Mouse (Mus musculus) liver, embryonic 14.5 days (tissue): ENCODE data around the gene Bbip1. TPM values are rescaled to one million over a fixed set of nuclear protein-coding genes. Genes with fewer than 3 reads are reported as not detected.

Source experiments
- ATAC-seq: fragments of 200-750 bp; cut with Nextera tagmentation; 2 replicates; pipeline ENCODE4 v1.8.0; 2017; ENCODE audit warnings: moderate number of reproducible peaks, mild to moderate bottlenecking, moderate library complexity; ENCODE audit not compliant: insufficient read depth
- DNase-seq, 3 experiments: peaks; one replicate each; pipeline ENCODE4 v3.0.0-alpha.2; 2012 to 2013; ENCODE audit warnings: low read depth in 3 of 3, low spot score in 3 of 3
- H3K27ac ChIP-seq: fragments of 300-500 bp; sonication (generic); 2 replicates; pipeline ENCODE4 v1.5.1; 2014; ENCODE audit warnings: moderate library complexity, mild to moderate bottlenecking, control low read depth, inconsistent platforms
- H3K27me3 ChIP-seq: fragments of 300-500 bp; sonication (generic); 2 replicates; pipeline ENCODE4 v1.6.1; 2014; ENCODE audit warnings: mild to moderate bottlenecking, low read length, moderate library complexity; ENCODE audit not compliant: control insufficient read depth, insufficient read depth
- H3K36me3 ChIP-seq: fragments of 300-500 bp; sonication (generic); replicated peaks from 2 replicates; pipeline ENCODE4 v1.6.1; 2014; ENCODE audit warnings: low read depth; ENCODE audit not compliant: control insufficient read depth, insufficient read depth
- H3K4me1 ChIP-seq, 2 experiments: fragments of 200-500 bp in 1 of 2; fragments of 300-500 bp in 1 of 2; sonication (generic) in 1 of 2; replicated peaks; 2 replicates each; pipeline ENCODE4 v1.6.1; 2012 to 2014; ENCODE audit warnings: antibody characterized with exemption in 1 of 2, inconsistent platforms in 1 of 2, low read length in 1 of 2; ENCODE audit not compliant: control insufficient read depth in 2 of 2, insufficient read depth in 2 of 2
- H3K4me2 ChIP-seq: fragments of 300-500 bp; sonication (generic); 2 replicates; pipeline ENCODE4 v1.6.1; 2014; ENCODE audit warnings: low read depth, mild to moderate bottlenecking, control low read depth, moderate library complexity
- H3K4me3 ChIP-seq, 2 experiments: fragments of 200-500 bp in 1 of 2; fragments of 300-500 bp in 1 of 2; sonication (generic) in 1 of 2; 2 replicates each; pipeline ENCODE4 v1.5.1; 2012 to 2014; ENCODE audit warnings: low read depth in 2 of 2, low read length in 2 of 2, mild to moderate bottlenecking in 2 of 2, control low read depth in 1 of 2, inconsistent platforms in 1 of 2, moderate library complexity in 1 of 2; ENCODE audit not compliant: insufficient read depth in 1 of 2
- H3K9ac ChIP-seq: fragments of 300-500 bp; sonication (generic); replicated peaks from 2 replicates; pipeline ENCODE4 v1.6.1; 2014; ENCODE audit warnings: mild to moderate bottlenecking, control low read depth, moderate library complexity
- H3K9me3 ChIP-seq: fragments of 300-500 bp; sonication (generic); 2 replicates; pipeline ENCODE4 v1.6.1; 2016; ENCODE audit warnings: low read length, mixed read lengths; ENCODE audit not compliant: control insufficient read depth
- CTCF ChIP-seq: IDR thresholded peaks from 2 replicates; pipeline ENCODE4 v1.5.1; 2016; ENCODE audit warnings: antibody characterized with exemption, low read depth, control low read depth
- EP300 ChIP-seq: IDR thresholded peaks from 2 replicates; pipeline ENCODE4 v1.6.1; 2016; ENCODE audit warnings: antibody characterized with exemption, low read depth
- WGBS: fragments of 180-500 bp; shearing (Covaris S2); extraction: QIAGEN DNeasy Blood & Tissue Kit; methylation state at CpG from one replicate; pipeline ENCODE4 v1.1.7; 2014; ENCODE audit not compliant: insufficient replicate concordance; 5-methylcytosine and 5-hydroxymethylcytosine counted together
- polyA plus RNA-seq, 2 experiments: library from polyadenylated mRNA; depleted of rRNA in 1 of 2; stranded (reverse) in 1 of 2; unstranded in 1 of 2; fragments of >200 nt; fragmentation: Nextera tagmentation in 1 of 2; extraction: Ambion mirVana in 1 of 2; gene quantifications; 2 replicates each; pipeline versions ENCODE4 v1.2.1 to v1.2.3; 2012 to 2014

Gene Bbip1
- polyA plus RNA-seq, 2 experiments = 26.6 to 55.2 TPM

DNA sequence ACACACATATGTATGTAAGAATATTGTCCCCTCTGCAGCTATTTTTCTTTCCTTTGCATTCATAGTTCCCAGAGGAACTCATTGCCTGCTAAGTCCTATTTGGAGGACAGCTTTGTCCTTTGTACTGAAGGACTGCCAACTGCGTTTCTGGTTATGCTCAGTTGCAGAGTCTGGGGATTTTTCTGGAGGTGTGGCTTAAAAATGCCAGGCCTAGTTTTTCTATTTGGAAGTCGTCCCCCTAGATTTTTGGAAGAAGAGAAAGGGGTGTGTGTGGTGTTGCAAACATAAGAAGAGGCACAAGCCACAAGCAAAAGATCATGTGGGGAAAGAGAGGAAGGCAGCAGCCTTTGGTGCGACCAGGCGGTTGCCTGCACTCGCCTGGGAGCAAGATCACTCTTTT is 46.4 kb downstream of the Bbip1 start:
- no peak overlapping the region for H3K9ac ChIP-seq
- TF ChIP-seq EP300 (no peak), CTCF (no peak)
- H3K36me3 ChIP-seq = no peaks in the 10 kb centered on the region
- no peak for DNase-seq
- H3K4me2 ChIP-seq = no peak overlapping the region
- no peaks in the 10 kb centered on the region for H3K9me3 ChIP-seq
- H3K27ac ChIP-seq = no peak overlapping the region
- no peak for ATAC-seq
- H3K4me3 ChIP-seq = no peak overlapping the region
- H3K27me3 ChIP-seq = no peaks in the 10 kb centered on the region
- 73% methylated on average over 5 of the region's 5 CpGs for whole genome bisulfite sequencing
- peaks cover 35 to 37% of the 10 kb centered on the region in 2 experiments for H3K4me1 ChIP-seq

DNA sequence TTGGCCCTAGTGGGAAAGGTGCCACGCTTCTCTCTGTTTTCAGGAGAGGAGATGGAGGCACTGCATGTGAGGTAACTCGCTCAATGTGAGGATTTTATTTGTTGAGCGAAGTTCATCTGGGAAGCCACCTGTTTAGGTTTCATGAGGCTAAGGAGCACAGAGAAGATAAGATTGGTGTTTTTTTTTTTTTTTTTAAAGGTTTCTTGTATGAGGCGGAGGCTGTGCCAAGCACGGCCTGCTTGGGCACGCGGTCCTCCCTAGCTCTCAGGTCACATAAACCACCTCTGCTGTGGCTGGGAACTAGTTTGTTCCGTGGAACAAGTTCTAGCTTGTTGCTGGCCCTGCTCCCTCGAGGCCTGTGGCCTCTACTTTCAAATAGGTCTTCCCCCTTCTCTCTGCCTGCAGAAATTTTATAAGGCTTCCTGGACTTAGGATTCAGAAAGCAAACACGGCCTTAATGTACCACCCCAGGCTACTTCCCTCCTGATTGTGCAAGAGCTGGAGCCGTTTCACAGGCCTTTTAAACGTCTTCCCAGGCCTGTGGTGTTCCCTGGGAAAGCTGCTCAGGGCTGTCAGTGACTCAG is 49.8 kb downstream of the Bbip1 start:
- Histone ChIP-seq H3K4me1 (peaks cover 50 to 52% of the 10 kb centered on the region in 2 experiments), H3K36me3 (no peaks in the 10 kb centered on the region), H3K9me3 (no peaks in the 10 kb centered on the region), H3K27me3 (no peaks in the 10 kb centered on the region), H3K4me2 (peak overlapping the region; percentile 3), H3K9ac (peak overlapping the region; percentile 7; the same call in 1 of the 2 replicates), H3K27ac (peak overlapping the region; percentile 49), H3K4me3 (no peak overlapping the region)
- DNase-seq = no peak
- WGBS = 23% methylated on average over 12 of the region's 12 CpGs
- peak; percentile 61; the same call in 1 of the 2 replicates for TF ChIP-seq EP300
- no peak for TF ChIP-seq CTCF
- peak; percentile 38; the same call in 1 of the 2 replicates for ATAC-seq

- 23% methylated on average over 3 of the region's 3 CpGs for WGBS
- no peaks in the 10 kb centered on the region for H3K27me3 ChIP-seq
- TF ChIP-seq CTCF (no peak), EP300 (no peak)
- no peak overlapping the region for H3K9ac ChIP-seq
- H3K4me1 ChIP-seq = peaks cover 56 to 58% of the 10 kb centered on the region in 2 experiments
- ATAC-seq (no peak), DNase-seq (no peak)
- no peaks in the 10 kb centered on the region for H3K36me3 ChIP-seq
- peak overlapping the region; percentile 49 for H3K27ac ChIP-seq
- H3K9me3 ChIP-seq = no peaks in the 10 kb centered on the region
- H3K4me3 ChIP-seq = no peak overlapping the region
- H3K4me2 ChIP-seq = no peak overlapping the region; the same call in 1 of the 2 replicates
These were observed 50.7 kb downstream of the Bbip1 start for GRCm38 (mm10) chr19:53893711-53894171.

GRCm38 (mm10) chr19:53892838-53893359 is 51.5 kb downstream of the Bbip1 start:
- no peak for DNase-seq
- TF ChIP-seq EP300 (no peak), CTCF (no peak)
- Histone ChIP-seq H3K4me1 (peaks cover 65 to 67% of the 10 kb centered on the region in 2 experiments), H3K27me3 (no peaks in the 10 kb centered on the region), H3K9me3 (no peaks in the 10 kb centered on the region), H3K27ac (peak overlapping the region; percentile 50), H3K4me3 (no peak overlapping the region), H3K4me2 (0 out of 2 replicates have a peak overlapping the region, but pooled peaks have one; percentile 11), H3K36me3 (no peaks in the 10 kb centered on the region), H3K9ac (peak overlapping the region; percentile 13)
- WGBS = 21% methylated on average over 9 of the region's 9 CpGs
- no peak for ATAC-seq

GRCm38 (mm10) chr19:53892061-53892460 is 52.4 kb downstream of the Bbip1 start, which contains the start of gene Pdcd4:
Pdcd4 (plus strand) TSS chr19:53892231.
- Histone ChIP-seq H3K4me3 (no peak within 1 kb of the TSS), H3K36me3 (no peaks in the 10 kb centered on the region), H3K27me3 (no peaks in the 10 kb centered on the region), H3K4me1 (peaks cover 72 to 75% of the 10 kb centered on the region in 2 experiments), H3K4me2 (peak within 1 kb of the TSS; percentile 33), H3K9ac (peak within 1 kb of the TSS; percentile 32), H3K9me3 (no peaks in the 10 kb centered on the region), H3K27ac (peak within 1 kb of the TSS; percentile 76)
- WGBS = 53% methylated on average over 3 of the region's 3 CpGs
- DNase-seq (no peak), ATAC-seq (no peak)
- TF ChIP-seq CTCF = no peak
- TF ChIP-seq EP300 = no peak
